Mouse (Mus musculus): ENCODE data around the gene Fam171b.

The Fam171b gene

GRCm38 (mm10) chr2:83812483-83813272 is at the start of gene Fam171b:
Gene Fam171b (plus strand): TSS chr2:83812636.
- peak; percentile 58 to 63 for DNase-seq (ENCODE audit: low spot score in 2 of 2)

DNA sequence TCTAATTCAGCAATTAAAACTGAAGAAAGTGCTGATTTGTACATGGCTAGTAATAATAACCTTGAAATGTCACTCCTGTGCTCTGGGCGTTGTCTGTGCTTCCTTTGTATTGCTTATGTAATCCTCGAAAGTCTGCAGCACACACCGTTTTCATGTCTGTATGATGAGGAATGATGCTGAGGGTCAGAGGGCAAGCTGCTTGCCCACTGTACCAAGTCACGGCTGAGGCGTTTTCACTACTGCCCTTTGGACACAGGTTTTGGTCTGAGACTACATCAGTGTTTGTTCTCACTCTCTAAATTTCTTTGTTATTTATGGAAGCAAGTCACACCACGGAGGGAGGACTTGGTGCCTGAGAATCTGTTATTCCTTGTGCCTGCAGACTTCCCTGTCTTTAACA is 46.4 kb upstream of the Fam171b start:
- no peak for DNase-seq (ENCODE audit: low spot score in 2 of 2)

GRCm38 (mm10) chr2:83766878-83767277 is 45.6 kb upstream of the Fam171b start:
- DNase-seq (ENCODE audit: low spot score in 2 of 2), result no peak

DNA sequence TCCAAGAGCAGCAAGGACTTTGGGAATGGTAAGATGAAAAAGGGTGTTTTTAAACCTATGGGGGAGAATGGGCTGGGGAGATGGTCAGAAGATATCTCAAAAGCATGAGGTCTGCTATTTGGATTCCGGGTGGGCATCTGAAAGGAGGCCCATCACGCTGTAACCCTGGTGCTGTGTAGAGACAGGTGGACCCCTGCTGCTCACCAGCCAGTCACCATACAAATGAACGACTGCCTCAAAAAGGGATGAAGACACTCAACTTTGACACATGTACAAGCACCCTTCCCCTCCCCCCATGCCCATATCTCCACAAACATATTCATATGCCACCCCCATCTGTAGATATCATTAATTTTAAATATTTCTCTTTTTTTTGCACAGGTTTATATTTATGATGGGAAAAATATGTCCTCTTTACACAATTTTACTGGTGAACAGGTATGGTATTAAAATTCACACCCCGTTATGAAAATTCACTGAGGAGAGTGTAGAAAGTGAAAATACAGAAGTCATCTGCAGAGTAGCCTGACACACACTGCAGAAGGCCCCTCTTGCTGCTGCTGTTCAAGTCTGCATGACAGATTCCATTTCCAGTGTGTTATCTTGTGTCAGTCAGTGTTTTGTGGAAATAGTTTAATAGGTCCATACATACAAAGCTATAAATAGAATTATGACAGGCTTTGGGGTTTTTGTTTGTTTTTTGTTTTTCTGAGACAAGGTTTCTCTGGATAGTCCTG is 44.0 kb upstream of the Fam171b start:
- no peak for DNase-seq (ENCODE audit: low spot score in 2 of 2)

DNA sequence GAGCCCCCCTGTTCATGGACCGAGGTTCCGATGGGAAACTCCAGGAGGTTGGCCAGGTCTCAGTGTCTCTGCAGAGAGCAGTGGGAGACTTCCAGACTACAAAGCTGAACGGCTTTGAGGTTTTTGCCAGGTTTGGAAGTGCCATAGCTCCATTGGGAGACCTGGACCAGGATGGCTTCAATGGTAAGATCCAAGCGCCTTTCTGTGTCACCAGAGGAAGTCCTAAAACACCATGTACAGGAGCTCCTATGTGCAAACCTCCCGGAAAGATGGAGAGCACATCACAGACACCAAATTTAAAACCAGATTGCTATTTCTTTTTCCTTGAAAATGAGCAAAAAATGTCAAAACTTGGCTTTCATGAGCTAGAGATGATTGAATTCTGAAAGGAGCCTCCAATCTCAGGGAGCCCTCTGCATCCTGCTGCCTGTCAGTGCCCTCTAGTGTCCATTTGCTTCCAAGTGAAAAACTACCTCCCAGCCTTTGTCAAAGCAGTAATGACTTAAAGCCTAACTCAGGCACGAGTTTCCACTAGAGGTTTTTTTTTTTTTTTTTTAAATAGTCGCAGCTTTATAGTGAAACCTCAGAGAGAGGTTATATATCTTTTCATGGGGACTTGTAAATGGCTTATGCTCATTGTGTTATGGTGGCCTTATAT is 41.2 kb upstream of the Fam171b start:
- peak; percentile 44 to 64 for DNase-seq (ENCODE audit: low spot score in 2 of 2)

DNA sequence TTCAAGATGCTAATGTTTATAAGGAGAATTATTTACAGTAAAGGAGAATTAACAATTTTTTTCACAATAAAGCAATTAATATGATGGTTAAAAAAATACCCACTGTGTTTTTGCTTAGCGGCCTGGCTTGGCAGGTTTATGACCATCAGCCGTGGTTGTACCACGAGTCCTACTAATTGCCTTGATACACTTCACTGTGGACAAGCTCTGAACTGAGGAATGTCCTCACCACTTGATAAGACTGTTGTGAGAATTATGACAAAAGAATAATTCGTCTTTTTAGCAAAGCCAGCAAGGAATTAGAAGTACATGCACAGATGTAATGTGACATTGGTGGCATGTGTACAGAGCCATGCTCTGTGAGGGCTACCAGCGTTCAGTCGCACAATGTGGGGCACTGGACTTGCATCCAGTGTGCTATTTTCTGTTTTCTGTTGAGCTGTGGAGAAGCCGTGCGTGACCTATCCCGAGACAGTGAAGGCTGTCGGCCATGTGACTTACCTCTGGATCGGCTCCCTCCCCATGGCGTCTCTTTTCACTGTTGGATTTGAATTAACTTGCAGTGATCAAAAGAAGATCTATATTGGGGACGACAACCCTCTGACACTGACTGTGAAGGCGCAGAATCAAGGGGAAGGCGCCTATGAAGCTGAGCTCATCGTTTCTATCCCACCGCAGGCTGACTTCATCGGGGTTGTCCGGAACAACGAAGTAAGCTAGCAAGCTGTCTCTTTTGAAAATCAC is 20.9 kb upstream of the Fam171b start:
- no peak for DNase-seq (ENCODE audit: low spot score in 2 of 2)

DNA sequence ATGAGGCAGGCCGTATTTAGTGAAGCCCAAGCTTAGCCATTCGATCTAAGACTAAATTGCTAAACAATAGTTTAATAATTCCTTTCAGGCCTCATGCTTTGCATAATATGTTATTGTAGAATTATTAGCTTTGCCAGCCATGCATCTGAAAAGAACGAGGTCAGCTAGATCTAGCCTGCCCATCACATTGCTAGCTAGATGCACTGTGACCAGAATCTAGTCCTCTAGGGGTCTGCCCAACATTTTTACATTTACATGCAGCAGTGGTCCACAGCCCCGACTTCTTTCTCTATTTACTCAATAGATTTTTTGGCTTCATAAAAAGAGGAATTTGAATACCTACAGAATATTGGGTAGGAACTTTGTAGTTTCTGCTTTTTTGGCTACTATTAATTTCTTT is 20.3 kb upstream of the Fam171b start:
- no peak for DNase-seq (ENCODE audit: low spot score in 2 of 2)

DNA sequence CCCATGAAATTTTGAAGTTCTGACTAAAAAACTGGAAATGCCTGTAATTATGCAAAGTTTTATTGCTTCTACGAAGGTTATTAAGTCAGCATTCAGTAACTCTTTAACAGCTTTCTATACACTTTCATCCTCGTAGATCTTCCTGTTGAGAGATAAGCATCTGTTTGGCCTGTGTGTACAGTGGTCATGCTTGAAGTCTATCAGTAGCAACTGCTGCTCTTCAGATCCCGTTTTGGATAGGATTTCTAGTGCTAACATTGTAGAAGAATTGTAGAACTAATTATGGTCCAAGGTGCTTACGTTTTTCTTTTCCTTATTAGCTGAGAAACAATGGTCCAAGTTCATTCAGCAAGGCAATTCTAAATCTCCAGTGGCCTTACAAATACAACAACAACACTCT is 16.7 kb upstream of the Fam171b start:
- no peak for DNase-seq (ENCODE audit: low spot score in 2 of 2)

DNA sequence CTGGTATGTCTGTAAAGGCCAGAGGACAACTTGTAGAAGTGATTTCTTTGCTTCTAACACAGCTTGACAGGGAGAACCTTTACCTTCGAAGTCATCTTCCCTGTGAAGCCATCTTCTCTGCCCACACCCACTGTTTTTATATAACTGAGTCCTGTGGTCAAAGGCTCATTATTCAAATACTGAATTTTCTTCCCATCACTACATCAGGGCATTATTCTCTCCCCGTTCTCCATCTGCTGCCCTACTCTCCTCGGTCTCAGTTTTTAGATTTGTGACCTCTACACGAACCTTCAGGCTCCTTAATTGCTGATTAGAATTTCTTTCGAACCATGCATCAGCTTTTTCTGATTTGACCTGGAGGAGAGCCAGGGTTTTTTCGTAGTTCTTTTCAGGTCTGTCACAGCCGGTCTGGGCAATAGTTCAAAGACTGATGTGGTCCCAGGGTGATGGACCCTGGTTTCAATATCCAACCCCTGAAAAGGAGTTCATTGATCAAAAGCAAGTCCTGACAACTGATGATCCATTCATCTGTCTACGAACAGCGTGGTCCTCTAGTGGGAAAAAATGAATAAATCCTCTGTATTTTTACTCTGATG is 14.4 kb upstream of the Fam171b start:
- DNase-seq (ENCODE audit: low spot score in 2 of 2), result no peak

GRCm38 (mm10) chr2:83813273-83813892 is 947 bp downstream of the Fam171b start:
- DNase-seq (ENCODE audit: low spot score in 2 of 2), result no peak

DNA sequence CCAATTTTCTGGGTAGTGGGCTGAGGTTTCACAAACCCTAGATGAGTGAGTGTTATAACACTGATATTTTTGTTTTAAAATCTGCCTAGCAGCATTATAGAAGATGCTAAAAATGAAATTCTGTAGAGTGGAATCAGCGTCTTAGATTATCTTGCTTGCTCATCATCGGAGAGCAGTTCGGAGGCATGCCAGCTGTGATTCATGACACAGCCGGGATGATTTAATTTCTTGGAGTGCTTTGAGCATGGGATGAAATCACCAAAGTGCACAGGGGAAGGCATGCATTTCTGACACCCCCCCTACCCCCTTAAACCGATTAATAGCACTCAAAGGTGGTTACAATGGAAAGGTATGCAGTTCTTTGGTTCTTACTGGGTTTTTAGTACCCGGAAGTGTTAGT is 1.6 kb downstream of the Fam171b start:
- DNase-seq (ENCODE audit: low spot score in 2 of 2), result peak in 1 of 2 experiments; percentile 22

DNA sequence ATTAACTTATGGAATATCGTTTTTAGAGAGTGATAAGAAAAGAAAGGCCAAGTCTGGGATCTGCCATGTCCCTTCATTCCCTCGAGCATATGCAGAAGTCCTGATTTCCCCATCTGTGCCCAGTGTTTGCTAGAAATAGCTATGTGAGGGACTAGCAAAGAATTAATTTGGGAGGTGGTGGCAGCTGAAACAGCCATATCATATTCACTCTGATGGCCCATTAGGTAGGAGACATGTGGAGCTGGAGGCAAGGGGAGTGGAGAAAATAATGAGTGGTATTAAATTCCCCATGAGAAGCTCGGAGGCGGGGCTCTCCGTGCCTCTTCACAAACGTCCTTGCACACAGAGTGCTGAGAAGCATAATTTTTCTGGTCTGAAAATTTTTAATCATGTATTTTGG is 3.7 kb downstream of the Fam171b start:
- DNase-seq (ENCODE audit: low spot score in 2 of 2), result no peak

GRCm38 (mm10) chr2:83825161-83825560 is 12.7 kb downstream of the Fam171b start:
- DNase-seq (ENCODE audit: low spot score in 2 of 2), result no peak

GRCm38 (mm10) chr2:83828895-83829539 is 16.6 kb downstream of the Fam171b start:
- DNase-seq (ENCODE audit: low spot score in 2 of 2), result no peak

GRCm38 (mm10) chr2:83832903-83833302 is 20.5 kb downstream of the Fam171b start:
- DNase-seq (ENCODE audit: low spot score in 2 of 2), result no peak

GRCm38 (mm10) chr2:83835313-83836070 is 23.1 kb downstream of the Fam171b start:
- DNase-seq (ENCODE audit: low spot score in 2 of 2), result no peak

- no peak for DNase-seq (ENCODE audit: low spot score in 2 of 2)
Measured at GRCm38 (mm10) chr2:83848495-83848894, 36.1 kb downstream of the Fam171b start.

- no peak for DNase-seq (ENCODE audit: low spot score in 2 of 2)
Measured at GRCm38 (mm10) chr2:83853423-83853822, 41.0 kb downstream of the Fam171b start.

GRCm38 (mm10) chr2:83856236-83856635 is 43.8 kb downstream of the Fam171b start:
- no peak for DNase-seq (ENCODE audit: low spot score in 2 of 2)

Data from heart, adult 9 months (tissue).